Mouse (Mus musculus): Measurements from ENCODE around the gene Mucl3. TPM values are rescaled to one million over a fixed set of nuclear protein-coding genes. Genes with fewer than 3 reads are reported as not detected.

The Mucl3 gene
- polyA plus RNA-seq, 1 experiment: 0.26 TPM

- WGBS: 29% methylated on average over 14 of the region's 14 CpGs
Measured at GRCm38 (mm10) chr17:35638475-35639190, 4.9 kb downstream of the Mucl3 start.

GRCm38 (mm10) chr17:35636363-35636762 is 7.1 kb downstream of the Mucl3 start:
- WGBS: 36% methylated on average over 5 of the region's 5 CpGs
- no peak for DNase-seq (ENCODE audit: low read depth, low spot score)

More at GRCm38 (mm10) chr17:35638475-35639190, 4.9 kb downstream of the Mucl3 start:
- DNase-seq (ENCODE audit: low read depth, low spot score): no peak

- 1% methylated on average over 15 of the region's 15 CpGs for WGBS
- no peak for DNase-seq (ENCODE audit: low read depth, low spot score)
Measured at GRCm38 (mm10) chr17:35635699-35636111, 7.8 kb downstream of the Mucl3 start.

- WGBS: 85% methylated on average over 3 of the region's 3 CpGs
Measured at GRCm38 (mm10) chr17:35635202-35635601, 8.3 kb downstream of the Mucl3 start.

GRCm38 (mm10) chr17:35633992-35634391 is 9.5 kb downstream of the Mucl3 start:
- 11% methylated on average over 1 of the region's 1 CpGs for WGBS

More at GRCm38 (mm10) chr17:35635202-35635601, 8.3 kb downstream of the Mucl3 start:
- no peak for DNase-seq (ENCODE audit: low read depth, low spot score)

GRCm38 (mm10) chr17:35626537-35626936 is 17.0 kb downstream of the Mucl3 start, which contains the start of gene Gm9573:
Gm9573 (minus strand) TSS chr17:35626637.
- 67% methylated on average over 7 of the region's 7 CpGs for WGBS

More at GRCm38 (mm10) chr17:35633992-35634391, 9.5 kb downstream of the Mucl3 start:
- DNase-seq (ENCODE audit: low read depth, low spot score): no peak

GRCm38 (mm10) chr17:35617127-35617526 is 26.4 kb downstream of the Mucl3 start:
- DNase-seq (ENCODE audit: low read depth, low spot score): no peak
- 67% methylated on average over 4 of the region's 4 CpGs for WGBS

More at GRCm38 (mm10) chr17:35626537-35626936, 17.0 kb downstream of the Mucl3 start, which contains the start of gene Gm9573:
- DNase-seq (ENCODE audit: low read depth, low spot score): no peak

- DNase-seq (ENCODE audit: low read depth, low spot score): no peak
- WGBS: 21% methylated on average over 8 of the region's 8 CpGs
Measured at GRCm38 (mm10) chr17:35601736-35602354, 41.6 kb downstream of the Mucl3 start.

- no peak for DNase-seq (ENCODE audit: low read depth, low spot score)
- WGBS: 24% methylated on average over 2 of the region's 2 CpGs
Measured at GRCm38 (mm10) chr17:35601249-35601648, 42.2 kb downstream of the Mucl3 start, which contains the start of gene Sfta2. Sfta2 (plus strand) TSS chr17:35601549.

- no peak for DNase-seq (ENCODE audit: low read depth, low spot score)
- WGBS: 69% methylated on average over 3 of the region's 3 CpGs
Measured at GRCm38 (mm10) chr17:35597399-35597798, 46.1 kb downstream of the Mucl3 start.

GRCm38 (mm10) chr17:35594456-35594855 is 49.0 kb downstream of the Mucl3 start:
- WGBS: 83% methylated on average over 7 of the region's 7 CpGs
- no peak for DNase-seq (ENCODE audit: low read depth, low spot score)

- DNase-seq (ENCODE audit: low read depth, low spot score): no peak
- WGBS: 27% methylated on average over 4 of the region's 4 CpGs
Measured at GRCm38 (mm10) chr17:35593786-35594185, 49.7 kb downstream of the Mucl3 start.

- 88% methylated on average over 9 of the region's 9 CpGs for WGBS
- no peak for DNase-seq (ENCODE audit: low read depth, low spot score)
Measured at GRCm38 (mm10) chr17:35592131-35592530, 51.4 kb downstream of the Mucl3 start.

GRCm38 (mm10) chr17:35591731-35592130 is 51.8 kb downstream of the Mucl3 start:
- 78% methylated on average over 15 of the region's 15 CpGs for WGBS
- DNase-seq (ENCODE audit: low read depth, low spot score): no peak

- DNase-seq (ENCODE audit: low read depth, low spot score): no peak
- WGBS: 76% methylated on average over 7 of the region's 7 CpGs
Measured at GRCm38 (mm10) chr17:35591219-35591578, 52.3 kb downstream of the Mucl3 start.

GRCm38 (mm10) chr17:35590410-35591218 is 52.9 kb downstream of the Mucl3 start:
- DNase-seq (ENCODE audit: low read depth, low spot score): peak; percentile 88
- 13% methylated on average over 21 of the region's 21 CpGs for WGBS

GRCm38 (mm10) chr17:35588387-35588786 is 55.1 kb downstream of the Mucl3 start:
- WGBS: 71% methylated on average over 4 of the region's 4 CpGs
- no peak for DNase-seq (ENCODE audit: low read depth, low spot score)

GRCm38 (mm10) chr17:35587291-35587690 is 56.2 kb downstream of the Mucl3 start:
- no peak for DNase-seq (ENCODE audit: low read depth, low spot score)
- 77% methylated on average over 1 of the region's 1 CpGs for whole genome bisulfite sequencing
